In the genomic region with DNA sequence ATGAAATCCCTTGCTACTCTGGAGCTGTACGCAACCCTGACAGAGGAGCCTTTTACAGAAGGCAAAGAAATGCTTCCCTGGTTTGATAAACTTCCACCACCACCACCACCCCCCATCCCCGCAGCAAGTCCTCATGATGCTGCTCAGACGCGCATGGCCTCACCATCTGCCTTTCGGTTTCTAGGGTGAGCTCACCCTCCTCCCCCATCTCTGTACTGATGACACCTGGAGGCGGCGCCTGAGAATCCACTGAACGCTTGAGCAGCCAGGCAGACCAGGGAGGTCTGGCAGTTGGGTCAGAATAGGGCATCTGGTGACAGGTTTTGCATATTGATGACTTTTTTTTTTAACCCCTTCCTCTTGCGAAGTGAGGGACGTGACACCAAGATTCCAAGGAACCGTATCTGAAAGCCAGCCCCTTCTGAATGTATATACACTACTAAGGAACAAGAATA, we compare ENCODE assay signal across 8 mouse cellular contexts. TPM values are rescaled to one million over a fixed set of nuclear protein-coding genes. Genes with fewer than 3 reads are reported as not detected.
DNase-seq lines count a peak whose midpoint lies in the region; ATAC-seq and TF ChIP-seq lines count a peak whose summit lies in the region.

No protein-coding gene starts in this region.

- H3K27me3 ChIP-seq in embryonic facial prominence, embryonic 13.5 days: no peaks in the 10 kb centered on the region
- H3K27me3 ChIP-seq in liver, adult 2 months (ENCODE audit: control insufficient read depth, insufficient read depth, low read length): no peaks in the 10 kb centered on the region
- H3K27me3 ChIP-seq in splenic B cell, adult 2 months (ENCODE audit: control insufficient read depth, insufficient read depth, low read length, poor library complexity, severe bottlenecking): no peaks in the 10 kb centered on the region

- peaks cover 14% of the 10 kb centered on the region; the same call in 1 of the 2 replicates for H3K79me2 ChIP-seq in liver, adult 2 months (ENCODE audit: control insufficient read depth, insufficient read depth, low read length)

- peaks cover 15% of the 10 kb centered on the region for H3K4me1 ChIP-seq in embryonic facial prominence, embryonic 13.5 days
- peaks cover 10% of the 10 kb centered on the region for H3K4me1 ChIP-seq in liver, adult 2 months (ENCODE audit: control insufficient read depth, insufficient read depth, low read length)

- H3K9me3 ChIP-seq in embryonic facial prominence, embryonic 13.5 days: no peaks in the 10 kb centered on the region

- H3K4me3 ChIP-seq in embryonic facial prominence, embryonic 13.5 days: peak overlapping the region; percentile 96
- peak overlapping the region; percentile 95 for H3K4me3 ChIP-seq in liver, adult 2 months (ENCODE audit: insufficient read depth, low read depth, low read length)

- WGBS in embryonic facial prominence, embryonic 13.5 days: 0% methylated on average over 11 of the region's 11 CpGs
- under 1% methylated on average over 11 of the region's 11 CpGs for WGBS in liver, adult 2 months

- peak overlapping the region; percentile 80 for H3K4me2 ChIP-seq in embryonic facial prominence, embryonic 13.5 days

- no peak for TF ChIP-seq POLR2A in liver, adult 2 months (IDR thresholded peaks at IDR 0.05; ENCODE audit: extremely low read depth, insufficient read depth, low read length)

- peak overlapping the region; percentile 93 for H3K9ac ChIP-seq in embryonic facial prominence, embryonic 13.5 days
- H3K9ac ChIP-seq in liver, adult 2 months (ENCODE audit: low read depth, low read length): peak overlapping the region; percentile 71

- no peak for TF ChIP-seq CTCF in liver, adult 2 months (IDR thresholded peaks at IDR 0.05; ENCODE audit: low read depth, low read length)

- peak; percentile 78 for ATAC-seq in embryonic facial prominence, embryonic 13.5 days (ENCODE audit: insufficient number of reproducible peaks, insufficient read depth, low FRiP score, low TSS enrichment, low read depth)
- peak; percentile 86 for ATAC-seq in monocyte, adult 5-6 weeks (replicated peaks; ENCODE audit: insufficient number of reproducible peaks, low FRiP score, low TSS enrichment, poor library complexity, severe bottlenecking)

- H3K36me3 ChIP-seq in embryonic facial prominence, embryonic 13.5 days: no peaks in the 10 kb centered on the region
- H3K36me3 ChIP-seq in liver, adult 2 months (ENCODE audit: control insufficient read depth, insufficient read depth, low read length): no peaks in the 10 kb centered on the region; the same call in 1 of the 2 replicates
- no peaks in the 10 kb centered on the region for H3K36me3 ChIP-seq in splenic B cell, adult 2 months (ENCODE audit: control insufficient read depth, insufficient read depth, low read length, poor library complexity, severe bottlenecking)

- H3K27ac ChIP-seq in embryonic facial prominence, embryonic 13.5 days: peak overlapping the region; percentile 55; the same call in 1 of the 2 replicates
- peak overlapping the region; percentile 95 for H3K27ac ChIP-seq in liver, adult 2 months (replicated peaks; ENCODE audit: insufficient read depth, low read depth, low read length)

- DNase-seq in B cell, adult 2 months: peak; percentile 91 to 94
- DNase-seq in adrenal gland, postnatal 4 days (ENCODE audit: low spot score in 2 of 2): peak; percentile 13 to 49
- DNase-seq in heart, adult 18-20 months: peak; percentile 79 to 81
- peak; percentile 83 to 85 for DNase-seq in kidney, adult 8-10 months
- DNase-seq in liver, adult 2 months (ENCODE audit: extremely low read depth, low read depth, low spot score): peak; percentile 75
- peak; percentile 98 for DNase-seq in splenic B cell, adult 2 months (ENCODE audit: low read depth, low spot score)

RNA-seq across cellular contexts. Expression of a gene that starts 27.0 kb away (rescaled TPM):
- 10 to 100 TPM; 70.7 to 72.4 TPM for total RNA-seq in adrenal gland, postnatal 4 days (2021)
- 67.0 and 68.3 TPM in 2 replicates for polyA plus RNA-seq in embryonic facial prominence, embryonic 13.5 days (2015; fragmentation: Nextera tagmentation; extraction: Ambion mirVana)
- total RNA-seq in heart, adult 18-20 months (2021): 10 to 100 TPM; 90.5 to 91.8 TPM
- total RNA-seq in liver, adult 2 months (2014; rRNA removed): 43.6 and 51.2 TPM in 2 replicates
- polyA plus RNA-seq in liver, adult 2 months (2012; rRNA removed): 7.1 and 9.0 TPM in 2 replicates
- total RNA-seq in monocyte, adult 5-6 weeks (2017): 49.5 to 79.0 TPM (median 56.9 TPM) in 3 replicates

RNA-seq across cellular contexts. Expression of a gene that starts 44.7 kb away (rescaled TPM):
- 10 to 100 TPM; 65.8 to 67.6 TPM for total RNA-seq in adrenal gland, postnatal 4 days (2021)
- 12.9 and 14.7 TPM in 2 replicates for polyA plus RNA-seq in embryonic facial prominence, embryonic 13.5 days (2015; fragmentation: Nextera tagmentation; extraction: Ambion mirVana)
- total RNA-seq in heart, adult 18-20 months (2021): 10 to 100 TPM; 59.0 to 60.3 TPM
- 78.4 and 80.9 TPM in 2 replicates for total RNA-seq in liver, adult 2 months (2014; rRNA removed)
- polyA plus RNA-seq in liver, adult 2 months (2012; rRNA removed): 12.9 and 17.9 TPM in 2 replicates
- 179 to 197 TPM (median 196 TPM) in 3 replicates for total RNA-seq in monocyte, adult 5-6 weeks (2017)

Comparison
In these comparisons a context has a peak if more than half of its experiments do, and no peak if none do; other contexts are left out.
1. Peak in every context shown above with its lines: DNase-seq, ATAC-seq, H3K4me3 ChIP-seq and H3K27ac ChIP-seq.
2. DNase-seq: peak in every context shown above with its lines; median percentile 98 in splenic B cell, adult 2 months; 92 in B cell, adult 2 months; 84 in kidney, adult 8-10 months; 80 in heart, adult 18-20 months; 75 in liver, adult 2 months; 31 in adrenal gland, postnatal 4 days.